Mouse (Mus musculus) heart, postnatal 14 days (tissue): ENCODE data around the gene Gm49393. TPM values are rescaled to one million over a fixed set of nuclear protein-coding genes. Genes with fewer than 3 reads are reported as not detected.
"Not testable (repeated sequence)": the region's sequence is repeated elsewhere in the genome, so short reads cannot be mapped to it uniquely, and the experiment has no call there.

Experiments used
- DNase-seq, 2 experiments: peaks; one replicate each; pipeline ENCODE4 v3.0.0; 2021 to 2022
- intact Hi-C: fragments of 180-260 bp; cut with DNase I; formaldehyde crosslinking; loops from one replicate; pipeline ENCODE4 v1.15.1; 2025
- long read RNA-seq, 2 experiments: library from polyadenylated mRNA; stranded (forward); transcript quantifications; one replicate each; pipeline ENCODE4 v2.0.0; 2021
- total RNA-seq, 2 experiments: library from RNA; stranded (reverse); gene quantifications; 2 replicates each; pipeline ENCODE4 v1.2.3; 2021

The Gm49393 gene
- total RNA-seq = not detected
- long read RNA-seq, experiment 1 = 0 reads
- long read RNA-seq, experiment 2 = 0 reads

DNA sequence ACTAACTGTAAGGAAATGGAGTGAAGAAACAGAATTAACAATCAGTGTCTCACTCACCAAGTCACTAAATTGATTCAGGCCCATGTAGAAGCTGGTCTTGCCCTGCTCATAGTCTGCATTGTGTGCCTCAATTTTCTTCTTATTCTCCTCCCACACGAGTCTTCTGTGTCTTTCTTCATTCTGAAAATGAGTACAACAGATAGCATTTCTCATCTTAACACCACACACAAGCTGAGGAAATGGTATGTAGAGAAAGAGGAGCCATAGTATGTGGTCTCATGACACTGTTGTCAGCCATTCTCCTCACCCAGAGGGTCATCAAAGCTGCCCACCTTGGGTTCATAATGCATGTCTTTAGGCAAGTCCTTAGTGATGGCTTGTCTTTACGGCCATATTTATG is at the start of gene Gm49393:
Gene Gm49393 (minus strand): TSS at position 101 of the 400 bp plus-strand sequence.
- intact Hi-C loops = loop anchor here (5.0 kb wide), 1 partner anchor 88 kb away; no protein-coding TSS in a partner anchor
- not testable (repeated sequence) for DNase-seq

DNA sequence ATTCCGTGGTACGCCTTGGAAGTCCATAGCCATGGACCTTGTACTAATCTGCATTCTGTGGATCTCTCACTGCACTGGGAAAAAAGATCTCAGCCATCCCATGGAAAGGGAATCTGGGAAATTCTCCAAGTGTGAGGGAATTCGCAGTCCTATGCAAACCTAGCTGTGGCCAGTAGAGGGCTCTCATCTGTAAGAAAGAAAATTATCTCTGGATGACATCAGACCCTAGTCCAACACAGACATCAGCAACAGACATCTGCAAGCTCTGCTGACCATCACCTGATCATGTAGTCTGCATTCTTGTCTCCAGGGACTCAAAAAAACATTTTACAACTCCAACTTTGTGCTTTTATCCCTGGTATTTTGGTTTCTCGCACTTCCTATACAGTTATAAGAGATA is 36.9 kb upstream of the Gm49393 start:
- DNase-seq, intact Hi-C loops: not testable (repeated sequence)

DNA sequence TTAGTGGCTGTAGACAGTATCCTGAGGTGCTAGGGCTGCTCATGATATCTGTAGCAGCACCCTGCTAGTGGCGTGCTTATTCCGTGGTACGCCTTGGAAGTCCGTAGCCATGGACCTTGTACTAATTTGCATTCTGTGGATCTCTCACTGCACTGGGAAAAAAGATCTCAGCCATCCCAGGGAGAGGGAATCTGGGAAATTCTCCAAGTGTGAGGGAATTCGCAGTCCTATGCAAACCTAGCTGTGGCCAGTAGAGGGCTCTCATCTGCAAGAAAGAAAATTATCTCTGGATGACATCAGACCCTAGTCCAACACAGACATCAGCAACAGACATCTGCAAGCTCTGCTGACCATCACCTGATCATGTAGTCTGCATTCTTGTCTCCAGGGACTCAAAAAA is 28.6 kb upstream of the Gm49393 start:
- intact Hi-C loops = not testable (repeated sequence)
- peak in 1 of 2 experiments; percentile 3 for DNase-seq

DNA sequence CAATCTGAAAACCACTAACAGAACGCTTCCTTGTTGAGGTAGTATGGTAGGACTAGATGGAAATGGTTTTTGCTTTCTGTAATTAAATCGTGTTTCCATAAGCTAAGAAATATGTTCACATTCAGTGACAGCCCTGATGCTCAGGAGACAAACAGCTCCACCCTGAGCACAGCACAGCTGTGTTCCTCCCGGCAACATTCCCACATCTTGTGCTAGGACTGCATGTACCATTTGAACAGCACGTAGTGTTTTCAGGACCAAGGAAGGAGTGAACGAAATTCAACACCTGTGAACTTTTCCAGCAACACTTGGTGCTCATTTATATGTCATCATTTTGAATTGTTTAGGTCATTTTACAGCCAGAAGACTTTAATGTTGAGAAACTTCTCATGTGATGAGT is 26.3 kb upstream of the Gm49393 start:
- peak in 1 of 2 experiments; percentile 13 for DNase-seq
- intact Hi-C loops = no loop called here

DNA sequence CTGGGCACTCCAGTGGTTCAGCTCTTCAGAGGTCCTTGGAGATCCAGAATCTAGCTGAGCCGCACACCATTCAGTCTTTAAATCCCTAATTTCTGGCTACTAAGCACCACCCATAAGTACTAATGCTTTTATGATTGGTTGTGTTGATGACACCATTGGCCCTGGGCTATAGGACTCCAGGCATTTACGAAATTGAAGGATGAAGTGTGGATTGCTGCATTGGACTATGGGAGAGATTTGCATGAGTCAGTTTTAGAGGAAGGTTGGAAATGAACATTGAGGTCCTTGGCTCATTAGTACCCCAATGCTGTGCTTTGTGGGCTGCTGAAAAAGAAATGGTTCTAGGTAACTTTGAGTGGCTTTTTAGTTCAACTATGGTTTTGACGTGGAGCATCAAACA is 6.5 kb upstream of the Gm49393 start, which contains the start of gene Tpbpa:
Gene Tpbpa (minus strand): TSS at position 101 of the 400 bp plus-strand sequence.
- DNase-seq, intact Hi-C loops: not testable (repeated sequence)

DNA sequence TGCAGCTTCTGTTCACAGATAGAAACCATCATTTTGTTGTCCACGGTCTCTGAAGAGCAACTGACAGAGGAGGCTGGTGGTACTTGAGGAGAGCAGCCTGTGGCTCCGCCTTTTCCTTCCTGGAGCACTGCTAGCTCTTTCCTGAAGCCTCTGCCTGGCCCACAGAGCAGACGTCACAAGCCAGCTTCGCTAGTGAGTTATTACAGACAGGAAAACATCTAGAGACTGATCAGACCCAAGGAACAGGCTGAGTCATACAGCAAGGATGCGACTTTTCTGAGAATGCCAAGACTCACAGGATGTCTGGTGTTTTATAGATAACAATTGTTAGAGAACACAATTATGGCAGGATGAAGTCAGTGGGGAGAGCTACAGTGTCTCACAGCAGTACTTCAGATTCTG is 1.1 kb upstream of the Gm49393 start, which contains the start of the genes Gm49391 and Ctla2a:
Gene Gm49391 (minus strand): TSS at position 72 of the 402 bp plus-strand sequence.
Gene Ctla2a (minus strand): TSS at position 126 of the 402 bp plus-strand sequence.
- peak; percentile 35 to 39 for DNase-seq
- intact Hi-C loops = loop anchor here (2.0 to 5.0 kb wide), 2 partner anchors 40 to 89 kb away; partner anchors contain the start of genes Ctla2b and Gm49392

DNA sequence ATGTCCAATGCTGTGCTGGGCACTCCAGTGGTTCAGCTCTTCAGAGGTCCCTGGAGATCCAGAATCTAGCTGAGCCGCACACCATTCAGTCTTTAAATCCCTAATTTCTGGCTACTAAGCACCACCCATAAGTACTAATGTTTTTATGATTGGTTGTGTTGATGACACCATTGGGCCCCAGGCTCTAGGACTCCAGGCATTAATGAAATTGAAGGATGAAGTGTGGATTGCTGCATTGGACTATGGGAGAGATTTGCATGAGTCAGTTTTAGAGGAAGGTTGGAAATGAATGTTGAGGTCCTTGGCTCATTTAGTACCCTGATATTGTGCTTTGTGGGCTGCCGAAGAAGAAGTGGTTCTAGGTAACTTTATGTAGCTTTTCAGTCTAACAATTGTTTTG is 30.6 kb downstream of the Gm49393 start, which contains the start of gene Tpbpb:
Gene Tpbpb (minus strand): TSS at position 101 of the 400 bp plus-strand sequence.
- intact Hi-C loops, DNase-seq: not testable (repeated sequence)

DNA sequence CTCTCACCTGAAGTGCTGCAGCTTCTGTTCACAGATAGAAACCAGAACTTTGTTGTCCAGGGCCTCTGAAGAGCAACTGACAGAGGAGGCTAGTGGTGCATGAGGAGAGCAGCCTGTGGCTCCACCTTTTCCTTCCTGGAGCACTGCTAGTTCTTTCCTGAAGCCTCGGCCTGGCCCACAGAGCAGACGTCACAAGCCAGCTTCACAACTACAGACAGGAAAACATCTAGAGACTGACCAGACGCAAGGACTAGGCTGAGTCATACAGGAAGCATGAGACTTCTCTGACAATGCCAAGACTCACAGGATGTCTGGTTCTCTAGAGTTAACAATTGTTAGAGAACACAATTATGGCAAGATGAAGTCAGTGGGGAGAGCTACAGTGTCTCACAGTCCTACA is 38.1 kb downstream of the Gm49393 start, which contains the start of gene Ctla2b:
Gene Ctla2b (minus strand): TSS at position 120 of the 400 bp plus-strand sequence.
- intact Hi-C loops = loop anchor here (1.0 to 2.0 kb wide), 2 partner anchors 39 to 49 kb away; partner anchors contain the start of genes Ctla2a and Gm49391
- DNase-seq = peak; percentile 52 to 53

DNA sequence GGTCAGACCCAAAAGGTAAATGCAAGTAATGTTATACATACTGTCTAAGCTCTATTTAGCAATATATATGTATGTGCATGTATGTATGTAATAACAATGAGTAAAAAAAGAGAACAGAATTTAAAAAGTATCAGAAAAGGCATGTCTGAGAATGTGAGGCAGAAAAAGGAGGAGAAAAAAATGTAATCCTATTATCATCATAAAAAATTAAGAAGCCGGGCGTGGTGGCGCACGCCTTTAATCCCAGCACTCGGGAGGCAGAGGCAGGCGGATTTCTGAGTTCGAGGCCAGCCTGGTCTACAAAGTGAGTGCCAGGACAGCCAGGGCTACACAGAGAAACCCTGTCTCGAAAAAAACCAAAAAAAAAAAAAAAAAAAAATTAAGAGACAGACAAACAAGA is 38.6 kb downstream of the Gm49393 start, which contains the start of gene Gm49392:
Gene Gm49392 (minus strand): TSS at position 101 of the 400 bp plus-strand sequence.
- intact Hi-C loops = loop anchor here (1.0 to 2.0 kb wide), 2 partner anchors 40 to 48 kb away; partner anchors contain the start of genes Ctla2a and Gm49391
- not testable (repeated sequence) for DNase-seq

DNA sequence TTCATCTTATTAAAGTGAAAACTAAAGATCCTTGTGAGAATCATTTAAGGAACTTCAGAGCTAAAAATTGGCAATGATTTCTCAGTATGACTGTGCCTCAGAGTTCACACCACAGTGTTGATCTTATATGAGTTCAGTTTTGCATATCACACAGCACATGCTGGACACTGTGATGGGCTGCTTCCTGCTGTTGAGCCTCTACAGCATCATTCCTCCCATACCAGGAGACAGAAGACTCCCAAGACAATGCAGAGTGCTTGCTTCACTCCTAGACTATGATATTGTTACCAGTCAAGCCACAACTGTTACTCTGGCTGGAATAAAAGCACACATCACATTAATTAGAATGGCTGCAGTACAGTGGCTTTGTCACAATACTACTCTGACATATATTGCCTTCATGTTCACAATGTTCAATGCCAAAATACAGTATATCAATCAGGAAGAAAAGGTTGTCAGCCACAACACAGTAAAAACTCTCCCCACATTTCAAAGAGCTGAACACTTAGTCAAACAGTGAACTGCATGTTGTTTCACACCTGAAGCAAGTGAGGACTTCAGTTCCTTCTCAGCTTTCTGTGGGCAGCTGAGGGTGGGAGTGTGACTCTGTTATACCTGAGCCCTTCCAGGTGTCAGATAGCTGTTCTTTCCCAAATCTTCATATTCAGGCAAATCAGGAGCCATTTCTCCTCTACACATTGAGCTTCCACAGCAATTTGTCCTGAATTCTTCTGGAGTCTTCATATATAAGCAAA is 39.8 kb downstream of the Gm49393 start:
- DNase-seq = no peak
- intact Hi-C loops = loop anchor here (2.0 kb wide), 1 partner anchor 41 kb away; the partner anchor contains the start of genes Ctla2a and Gm49391

DNA sequence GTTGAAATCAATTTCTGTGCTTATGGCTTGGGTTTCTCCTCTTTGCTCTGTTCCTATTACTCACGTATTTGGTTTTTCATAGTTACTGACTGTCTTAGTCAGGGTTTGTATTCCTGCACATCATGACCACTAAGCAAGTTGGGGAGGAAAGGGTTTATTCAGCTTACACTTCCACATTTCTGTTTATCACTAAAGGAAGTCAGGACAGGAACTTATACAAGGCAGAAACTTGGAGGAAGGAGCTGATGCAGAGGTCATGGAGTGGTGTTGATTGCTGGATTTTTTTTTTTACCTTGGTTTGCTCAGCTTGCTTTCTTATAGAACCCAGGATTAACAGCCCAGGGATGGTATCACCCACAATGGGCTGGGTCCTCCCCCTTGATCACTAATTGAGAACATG is 43.1 kb downstream of the Gm49393 start:
- DNase-seq = no peak
- intact Hi-C loops = no loop called here

DNA sequence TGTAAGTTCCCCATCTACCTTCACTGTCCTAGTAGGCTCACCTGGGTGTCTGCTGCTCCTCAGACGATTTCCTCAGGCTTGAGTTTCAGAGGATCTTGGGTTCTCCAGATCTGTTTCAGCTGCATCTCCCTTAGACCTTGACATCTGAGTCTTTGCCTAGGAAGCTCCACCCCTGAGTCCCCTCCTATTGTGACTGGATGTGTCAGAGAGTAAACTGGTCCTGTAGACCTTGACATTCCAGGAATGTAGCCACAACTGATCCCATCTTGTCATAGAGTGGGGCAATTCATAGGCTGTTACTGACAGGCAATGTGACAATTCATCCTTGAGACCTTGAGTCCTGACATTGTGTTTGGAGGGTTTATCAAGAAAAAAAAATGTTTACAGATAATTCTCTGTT is 71.1 kb downstream of the Gm49393 start, which contains the start of gene 4930486L24Rik:
Gene 4930486L24Rik (minus strand): TSS at position 195 of the 400 bp plus-strand sequence.
- intact Hi-C loops = no loop called here
- DNase-seq = no peak

DNA sequence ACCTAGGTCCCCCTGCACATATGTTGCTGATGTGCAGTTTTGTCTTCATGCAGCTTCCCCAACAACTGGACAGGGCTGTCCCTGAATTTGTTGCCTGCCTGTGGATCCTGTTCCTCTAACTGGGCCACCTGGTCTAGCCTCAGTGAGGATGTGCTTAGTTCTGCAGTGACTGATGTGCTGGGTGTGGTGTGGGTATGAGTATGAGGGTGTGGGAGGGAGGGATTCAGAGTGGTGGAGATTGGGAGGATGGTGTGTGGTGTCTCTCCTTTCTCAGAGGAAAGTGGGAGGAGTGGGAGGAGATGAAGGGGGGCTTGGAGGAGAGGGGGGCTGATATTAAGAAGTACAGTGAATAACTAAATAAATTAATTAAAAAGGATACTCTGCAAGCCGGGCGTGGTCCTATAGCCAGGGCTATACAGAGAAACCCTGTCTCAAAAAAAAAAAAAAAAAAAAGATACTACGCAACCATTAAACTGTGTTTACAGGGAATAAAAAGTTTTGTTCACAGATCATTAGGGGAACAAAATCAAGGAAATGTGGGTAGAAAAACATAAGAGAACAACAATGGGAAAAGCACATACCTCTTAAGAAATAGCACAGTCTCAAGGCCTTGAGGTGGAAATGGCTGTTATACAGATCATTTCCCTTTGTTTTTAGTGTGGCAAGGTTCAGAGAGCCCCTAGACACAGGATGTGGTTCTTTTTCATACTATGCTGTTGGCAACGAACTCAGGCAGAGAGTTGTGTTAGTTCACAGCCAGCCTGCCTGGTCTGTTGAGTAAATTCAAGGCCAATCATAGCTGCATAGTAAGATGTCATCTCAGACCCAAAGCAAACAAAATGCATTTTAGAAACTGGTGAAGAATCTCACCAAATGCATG is 86.9 kb downstream of the Gm49393 start:
- peak in 1 of 2 experiments; percentile 7 for DNase-seq
- intact Hi-C loops = loop anchor here (1.0 to 5.0 kb wide), 2 partner anchors 49 to 89 kb away; partner anchors contain the start of genes Ctla2a, Ctla2b, Gm49391 and Gm49393

DNA sequence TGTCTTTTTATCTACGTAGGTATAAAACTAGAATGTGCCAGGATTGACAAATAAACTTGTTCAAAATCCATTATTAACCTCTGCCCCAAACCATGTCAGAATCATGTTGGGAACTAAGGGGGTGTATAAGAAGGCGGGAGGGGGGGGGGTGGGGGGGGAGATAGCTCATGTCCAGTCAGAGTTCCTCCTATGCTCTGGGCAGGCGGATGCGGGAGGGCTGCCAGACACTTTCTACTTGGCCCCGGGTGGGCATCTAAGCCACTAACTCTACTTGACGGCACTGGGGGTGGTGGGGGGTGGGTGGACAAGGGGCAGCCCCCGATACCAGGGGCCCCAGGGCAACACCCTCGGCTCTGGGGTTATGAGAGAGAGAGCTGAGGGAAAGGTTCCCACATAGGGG is 92.2 kb downstream of the Gm49393 start:
- intact Hi-C loops = no loop called here
- DNase-seq = no peak

DNA sequence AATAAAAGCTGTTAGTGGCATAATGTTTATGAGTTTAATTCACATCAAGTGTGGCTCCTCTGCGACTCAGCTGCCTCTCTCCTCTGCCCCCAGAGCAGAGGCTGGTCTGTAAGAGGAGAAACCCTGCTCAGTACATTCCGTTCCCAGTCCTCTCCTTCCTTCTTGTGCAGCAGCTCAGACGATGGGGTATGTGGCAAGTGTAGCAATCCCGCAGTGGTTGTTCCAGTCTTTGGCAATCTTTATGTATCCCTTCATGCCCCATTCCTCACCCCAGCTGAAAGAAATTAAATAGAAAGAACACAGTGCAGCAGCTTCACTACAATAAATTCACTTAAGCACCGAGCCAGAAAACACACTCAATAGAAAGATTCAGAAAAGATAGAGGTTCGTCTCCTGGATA is 92.7 kb downstream of the Gm49393 start:
- intact Hi-C loops = no loop called here
- DNase-seq = no peak

DNA sequence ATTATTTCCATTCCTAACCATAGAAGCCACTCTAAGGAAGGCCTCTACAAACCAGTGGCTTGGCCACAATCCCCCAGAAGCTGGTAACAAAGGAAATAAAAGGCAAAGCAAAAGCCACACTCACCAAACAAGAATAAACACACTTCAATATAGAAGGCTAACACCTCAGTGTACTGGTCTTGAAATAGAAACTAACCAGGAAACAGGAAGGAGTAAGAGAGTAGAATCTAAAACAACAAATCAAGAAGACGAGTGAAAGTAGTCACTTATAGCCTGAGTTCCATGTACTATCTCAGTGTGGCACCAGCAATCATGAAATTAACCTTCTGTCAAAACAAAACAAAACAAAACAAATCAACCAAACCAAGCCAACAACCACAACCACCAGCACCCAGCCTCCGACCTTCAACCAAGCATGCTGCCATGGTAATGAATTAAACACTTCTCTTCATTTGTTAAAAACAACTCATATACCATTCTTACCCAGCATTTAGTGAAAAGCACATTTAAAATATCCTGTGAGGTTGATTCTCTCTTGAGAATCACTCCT is 96.0 kb downstream of the Gm49393 start:
- intact Hi-C loops = no loop called here
- DNase-seq = no peak

DNA sequence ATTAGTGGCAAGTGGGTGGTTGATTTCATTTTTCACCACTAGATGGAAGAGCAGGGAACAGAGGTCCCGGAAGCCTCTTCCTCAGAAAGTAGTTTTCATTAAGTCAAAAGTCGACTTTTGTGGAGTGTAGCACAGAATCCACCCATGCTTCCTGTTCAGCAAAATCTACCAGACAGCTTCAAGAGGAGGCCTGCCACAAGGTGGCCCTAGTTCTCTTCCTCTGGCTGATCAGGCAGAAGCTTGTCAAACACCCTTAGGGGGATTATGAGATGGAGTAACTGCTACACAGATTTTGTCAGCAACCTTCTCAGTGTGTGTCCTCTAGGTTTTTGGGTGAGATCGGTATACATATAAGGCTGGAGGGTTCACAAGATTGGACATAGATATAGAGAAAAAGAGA is 109.3 kb downstream of the Gm49393 start:
- intact Hi-C loops = loop anchor here (5.0 kb wide), 2 partner anchors 131 to 416 kb away; no protein-coding TSS in a partner anchor

DNA sequence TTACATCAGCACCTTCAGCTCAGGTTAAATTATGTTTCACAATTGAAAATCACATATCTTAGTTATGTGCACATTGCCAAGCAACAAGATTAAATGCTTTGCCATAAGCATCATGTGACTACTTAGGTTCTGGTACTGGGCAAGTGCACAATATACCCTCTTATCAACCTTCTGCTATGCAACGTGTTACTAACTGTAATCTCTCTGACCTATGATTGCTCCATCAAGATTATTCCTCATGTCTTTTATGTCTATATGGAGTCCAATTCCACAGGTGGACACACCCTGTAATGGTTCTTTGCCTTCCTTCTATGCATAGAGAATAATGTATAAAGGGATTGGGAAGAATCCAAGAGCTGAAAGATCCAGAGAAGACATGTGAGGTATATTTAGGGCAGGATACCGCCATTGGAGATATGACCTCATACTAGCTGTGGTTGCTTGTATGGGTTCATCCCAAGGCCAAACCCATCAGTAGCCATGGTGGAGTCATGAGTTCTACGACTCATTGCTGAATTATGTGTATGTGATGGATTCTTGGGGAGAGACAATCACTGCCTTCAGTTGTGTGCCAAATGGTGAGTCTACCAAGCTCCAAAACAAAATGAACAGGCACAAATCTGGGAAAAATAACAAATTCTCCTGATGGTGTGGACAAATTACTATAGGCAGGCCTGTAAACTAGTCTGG is 114.8 kb downstream of the Gm49393 start:
- intact Hi-C loops = no loop called here
- DNase-seq = no peak

More for the DNA sequence above, 109.3 kb downstream of the Gm49393 start:
- DNase-seq = peak; percentile 23 to 36

DNA sequence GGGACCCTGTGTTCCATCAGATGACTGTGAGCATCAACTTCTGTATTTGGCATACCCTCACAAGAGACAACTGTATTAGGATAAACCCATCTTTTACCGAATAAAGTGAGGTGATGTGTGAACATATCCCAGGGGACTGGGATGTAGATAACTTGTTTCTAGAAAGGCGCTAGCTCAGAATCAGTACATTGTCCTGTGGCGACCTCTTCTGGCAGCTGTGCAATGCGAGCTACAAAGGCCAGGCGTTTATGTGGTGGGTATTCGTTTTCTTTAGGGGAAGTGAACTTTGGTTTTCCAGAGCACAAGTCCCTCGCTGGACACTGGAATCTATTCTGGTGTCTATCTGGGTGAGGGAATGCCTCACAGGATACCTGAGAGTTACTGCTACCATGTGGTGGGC is 115.9 kb downstream of the Gm49393 start:
- intact Hi-C loops = loop anchor here (2.0 kb wide), 1 partner anchor 61 kb away; no protein-coding TSS in a partner anchor

More for the DNA sequence above, 115.9 kb downstream of the Gm49393 start:
- DNase-seq = peak; percentile 29 to 55
